Mouse (Mus musculus) heart, embryonic 16.5 days (tissue): ENCODE measurements around the gene Pon3. TPM values are rescaled to one million over a fixed set of nuclear protein-coding genes. Genes with fewer than 3 reads are reported as not detected.

ENCODE experiments used
- ATAC-seq: fragments of 200-750 bp; cut with Nextera tagmentation; replicated peaks from 2 replicates; pipeline ENCODE4 v1.8.0; 2017; ENCODE audit warnings: moderate number of reproducible peaks; ENCODE audit not compliant: insufficient read depth, low FRiP score; ENCODE audit errors: extremely low read depth
- H3K27ac ChIP-seq: fragments of 300-500 bp; sonication (generic); 2 replicates; pipeline ENCODE4 v1.5.1; 2014; ENCODE audit warnings: mild to moderate bottlenecking, low read length, control low read depth, moderate library complexity
- H3K27me3 ChIP-seq: fragments of 300-500 bp; sonication (generic); 2 replicates; pipeline ENCODE4 v1.6.1; 2014; ENCODE audit warnings: low read length, mixed read lengths; ENCODE audit not compliant: control insufficient read depth, insufficient read depth
- H3K36me3 ChIP-seq: fragments of 300-500 bp; sonication (generic); 2 replicates; pipeline ENCODE4 v1.6.1; 2014; ENCODE audit not compliant: control insufficient read depth, insufficient read depth
- H3K4me1 ChIP-seq: fragments of 300-500 bp; sonication (generic); 2 replicates; pipeline ENCODE4 v1.6.1; 2014; ENCODE audit warnings: low read length, mixed read lengths; ENCODE audit not compliant: control insufficient read depth, insufficient read depth
- H3K4me2 ChIP-seq: fragments of 300-500 bp; sonication (generic); 2 replicates; pipeline ENCODE4 v1.6.1; 2014; ENCODE audit warnings: low read depth, mild to moderate bottlenecking, control low read depth, low read length
- H3K4me3 ChIP-seq: fragments of 300-500 bp; sonication (generic); 2 replicates; pipeline ENCODE4 v1.5.1; 2014; ENCODE audit warnings: mild to moderate bottlenecking, control low read depth, low read length
- H3K9ac ChIP-seq: fragments of 300-500 bp; sonication (generic); 2 replicates; pipeline ENCODE4 v1.6.1; 2014; ENCODE audit warnings: low read length, control low read depth
- H3K9me3 ChIP-seq: fragments of 300-500 bp; sonication (generic); replicated peaks from 2 replicates; pipeline ENCODE4 v1.6.1; 2016; ENCODE audit warnings: low read length; ENCODE audit not compliant: control insufficient read depth
- WGBS: fragments of 180-500 bp; shearing (Covaris S2); extraction: QIAGEN DNeasy Blood & Tissue Kit; methylation state at CpG from one replicate; pipeline ENCODE4 v1.1.7; 2014; 5-methylcytosine and 5-hydroxymethylcytosine counted together
- polyA plus RNA-seq: library from polyadenylated mRNA; unstranded; fragments of >200 nt; fragmentation: Nextera tagmentation; extraction: Ambion mirVana; gene quantifications from 2 replicates; pipeline ENCODE4 v1.2.1, GENCODE M21; 2015

Pon3 gene
- 36.8 and 41.9 TPM in 2 replicates for polyA plus RNA-seq

DNA sequence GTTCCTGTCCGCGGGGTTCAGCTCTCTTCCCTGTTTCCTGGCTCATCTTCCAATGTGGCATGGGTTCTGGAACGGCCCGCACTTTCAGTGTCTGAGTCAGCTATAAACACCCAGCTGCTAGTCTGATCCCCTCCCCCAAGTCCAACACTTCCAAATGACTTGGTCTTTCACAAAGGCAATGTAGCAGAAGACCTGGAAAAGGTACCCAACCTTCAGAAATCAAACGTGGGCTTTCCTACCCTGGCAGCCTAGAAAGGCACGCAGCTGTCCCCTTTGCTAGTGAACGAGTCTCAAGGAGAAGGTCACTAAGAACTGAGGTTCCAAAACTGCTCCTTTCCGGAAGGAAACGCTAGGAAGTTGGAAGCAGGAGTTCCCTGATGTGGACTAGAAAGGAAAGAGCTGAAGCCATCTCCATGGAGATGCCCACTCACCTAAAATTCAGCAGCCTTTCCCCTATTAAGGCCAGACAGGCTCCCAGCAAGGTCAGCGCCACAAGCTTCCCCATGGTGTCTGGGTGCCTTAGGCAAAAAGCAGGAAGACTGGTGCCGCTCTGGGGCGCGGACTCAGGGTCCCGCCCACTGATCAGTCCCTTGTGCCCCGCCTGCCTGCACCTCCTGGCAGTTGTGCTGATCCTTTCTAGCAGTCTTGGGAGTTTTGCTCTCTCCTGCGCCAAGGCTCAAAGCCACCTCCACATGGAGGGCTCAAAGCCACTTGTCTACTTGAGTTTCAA is at the start of gene Pon3:
Gene Pon3 (minus strand): TSS at position 565 of the 730 bp plus-strand sequence.
- peak within 1 kb of the TSS; percentile 68 for H3K4me2 ChIP-seq
- H3K9me3 ChIP-seq = no peaks in the 10 kb centered on the region
- H3K27me3 ChIP-seq = no peaks in the 10 kb centered on the region
- H3K9ac ChIP-seq = peak within 1 kb of the TSS; percentile 84
- H3K27ac ChIP-seq = peak within 1 kb of the TSS; percentile 83
- WGBS = 3% methylated on average over 16 of the region's 16 CpGs
- H3K4me1 ChIP-seq = peaks cover 8% of the 10 kb centered on the region
- H3K36me3 ChIP-seq = no peaks in the 10 kb centered on the region; the same call in 1 of the 2 replicates
- peak within 1 kb of the TSS; percentile 76 for H3K4me3 ChIP-seq
- peak; percentile 89 for ATAC-seq

DNA sequence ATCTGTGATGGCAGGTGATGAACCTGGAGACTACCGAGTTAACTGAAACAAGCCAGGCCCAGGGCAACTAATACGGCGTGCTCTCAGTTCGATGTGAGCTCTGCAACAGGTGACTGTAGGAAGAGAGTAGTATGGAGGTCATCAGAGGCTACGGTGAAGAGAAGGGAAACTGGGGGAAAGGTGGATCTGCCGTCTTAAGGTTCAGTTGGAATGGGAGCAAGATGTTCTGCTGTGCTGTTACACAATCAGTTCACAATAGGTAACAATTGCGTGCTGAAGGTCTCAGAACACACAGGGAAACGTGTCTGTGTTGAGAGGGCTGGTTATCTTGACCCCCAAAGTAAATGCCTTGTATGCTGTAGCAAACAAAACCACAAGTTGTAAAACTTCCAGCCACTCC is 48.9 kb upstream of the Pon3 start:
- WGBS = 81% methylated on average over 8 of the region's 8 CpGs
- Histone ChIP-seq H3K4me2 (no peak overlapping the region), H3K27ac (no peak overlapping the region), H3K9me3 (no peaks in the 10 kb centered on the region; the same call in 1 of the 2 replicates), H3K9ac (no peak overlapping the region), H3K36me3 (no peaks in the 10 kb centered on the region), H3K4me3 (no peak overlapping the region), H3K4me1 (peaks cover 2% of the 10 kb centered on the region; the same call in 1 of the 2 replicates), H3K27me3 (no peaks in the 10 kb centered on the region)
- ATAC-seq = no peak

DNA sequence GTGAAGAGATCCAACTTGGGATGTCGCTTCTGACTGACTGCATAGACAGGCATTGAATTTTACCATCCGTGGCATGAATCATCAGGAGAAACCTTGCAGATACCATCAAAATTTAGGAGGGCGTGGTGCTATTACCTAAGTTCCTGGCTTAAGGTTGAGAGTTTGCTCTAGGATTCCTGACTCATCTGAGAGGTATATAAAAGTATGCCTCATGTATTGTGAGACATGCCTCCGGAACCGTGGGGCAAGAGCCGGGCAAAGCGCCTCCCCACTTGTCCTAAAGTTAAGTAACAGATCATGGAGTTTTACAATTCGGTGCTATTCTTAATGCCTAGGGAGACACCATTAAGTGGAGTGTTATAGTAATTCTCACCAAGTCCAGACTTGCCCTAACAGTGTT is 44.5 kb upstream of the Pon3 start:
- Histone ChIP-seq H3K27me3 (no peaks in the 10 kb centered on the region), H3K9me3 (no peaks in the 10 kb centered on the region; the same call in 1 of the 2 replicates), H3K9ac (no peak overlapping the region), H3K4me1 (0 out of 2 replicates have a peak, but pooled peaks cover 6% of the 10 kb centered on the region), H3K4me3 (no peak overlapping the region), H3K4me2 (no peak overlapping the region), H3K27ac (no peak overlapping the region), H3K36me3 (no peaks in the 10 kb centered on the region)
- no peak for ATAC-seq
- 87% methylated on average over 8 of the region's 8 CpGs for WGBS

DNA sequence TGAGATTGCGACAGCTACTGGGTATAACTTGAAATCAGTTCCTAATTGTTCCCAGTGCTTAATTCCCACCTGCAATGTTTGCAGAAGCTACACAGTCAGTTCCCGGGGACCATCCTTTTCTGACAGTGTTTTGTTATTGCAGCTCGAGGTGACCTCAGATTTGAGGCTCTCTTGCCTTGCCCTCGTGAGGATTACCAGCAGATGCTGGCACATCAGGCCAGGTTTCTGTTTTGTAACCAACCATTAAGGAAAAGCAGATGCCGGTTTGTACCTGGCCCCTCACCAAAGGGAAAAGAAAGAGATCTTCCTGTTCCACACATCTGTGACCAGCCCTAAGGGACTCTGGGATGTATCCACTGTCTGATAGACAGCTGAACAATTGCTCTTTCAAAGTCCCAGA is 43.5 kb upstream of the Pon3 start:
- no peak overlapping the region for H3K4me3 ChIP-seq
- H3K4me1 ChIP-seq = 0 out of 2 replicates have a peak, but pooled peaks cover 6% of the 10 kb centered on the region
- no peak overlapping the region for H3K4me2 ChIP-seq
- no peaks in the 10 kb centered on the region; the same call in 1 of the 2 replicates for H3K9me3 ChIP-seq
- H3K27me3 ChIP-seq = no peaks in the 10 kb centered on the region
- no peak overlapping the region for H3K9ac ChIP-seq
- ATAC-seq = no peak
- 72% methylated on average over 5 of the region's 5 CpGs for WGBS
- no peak overlapping the region for H3K27ac ChIP-seq
- no peaks in the 10 kb centered on the region for H3K36me3 ChIP-seq

DNA sequence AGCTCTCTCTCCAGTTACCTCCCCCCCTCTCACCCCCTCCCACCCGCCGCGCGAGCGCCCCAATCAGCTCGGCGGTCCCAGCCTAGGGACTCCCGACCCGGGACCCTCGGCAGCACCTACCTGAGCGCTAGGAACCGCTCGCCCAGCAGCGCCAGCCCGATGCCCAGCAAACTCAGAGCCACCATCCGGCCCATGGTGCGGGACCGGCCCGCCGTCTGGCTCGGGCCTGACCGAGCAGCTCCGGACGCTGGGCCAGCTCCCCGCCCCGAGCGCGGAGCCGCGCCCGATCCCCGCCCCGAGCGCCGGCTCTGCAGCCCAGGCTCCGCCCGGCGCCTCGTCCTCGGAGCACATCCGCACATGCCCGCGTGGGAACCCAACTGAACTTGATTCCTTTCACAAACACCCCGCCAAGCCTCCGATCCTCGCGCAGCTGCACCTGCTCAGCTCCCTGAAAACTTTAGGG is 42.0 kb upstream of the Pon3 start, which contains the start of gene Pon2:
Gene Pon2 (minus strand): TSS at position 364 of the 463 bp plus-strand sequence.
- ATAC-seq = peak; percentile 89
- H3K9me3 ChIP-seq = no peaks in the 10 kb centered on the region
- no peaks in the 10 kb centered on the region for H3K36me3 ChIP-seq
- H3K27me3 ChIP-seq = no peaks in the 10 kb centered on the region
- peak within 1 kb of the TSS; percentile 75 for H3K4me2 ChIP-seq
- H3K4me1 ChIP-seq = 0 out of 2 replicates have a peak, but pooled peaks cover 6% of the 10 kb centered on the region
- WGBS = under 1% methylated on average over 41 of the region's 47 CpGs
- peak within 1 kb of the TSS; percentile 87 for H3K4me3 ChIP-seq
- peak within 1 kb of the TSS; percentile 93 for H3K9ac ChIP-seq
- peak within 1 kb of the TSS; percentile 95 for H3K27ac ChIP-seq

DNA sequence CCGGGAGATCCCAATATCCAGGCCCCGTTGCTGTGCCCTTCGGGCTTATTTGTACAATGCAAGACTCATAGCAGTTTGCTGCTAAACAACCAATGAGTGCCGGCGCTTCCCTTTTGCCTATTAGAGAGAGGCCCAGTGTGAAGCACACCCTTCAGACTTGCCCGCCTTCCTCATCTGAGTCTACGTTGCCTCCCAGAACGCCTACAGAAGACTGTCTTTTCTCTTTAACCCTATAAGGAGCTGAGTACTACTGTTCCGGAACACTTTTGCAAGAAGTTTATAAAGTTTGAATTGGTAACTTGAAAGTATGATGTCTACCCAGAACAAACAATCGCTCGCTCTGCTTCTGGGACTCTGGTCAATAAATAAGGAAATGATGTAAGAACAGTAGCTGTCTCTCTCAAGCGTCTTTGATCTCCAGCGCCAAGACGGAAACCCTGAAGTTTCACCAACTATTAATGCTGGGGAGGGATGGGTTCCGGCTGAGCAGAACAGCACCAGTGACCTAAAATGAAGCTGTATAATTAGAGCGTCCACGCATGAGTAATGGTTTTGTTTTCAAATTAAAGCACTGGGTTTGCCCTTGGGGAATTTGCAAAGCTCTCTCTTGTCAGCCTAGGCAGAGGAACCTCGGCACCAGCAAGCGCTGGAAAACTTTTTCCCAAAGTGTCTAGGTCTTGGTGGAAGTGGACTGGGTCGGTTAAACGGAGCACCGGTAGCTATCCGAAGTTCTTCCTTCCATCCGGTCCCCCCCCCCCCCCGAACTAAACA is 41.4 kb upstream of the Pon3 start:
- H3K27ac ChIP-seq = peak overlapping the region; percentile 95
- H3K36me3 ChIP-seq = no peaks in the 10 kb centered on the region
- H3K4me3 ChIP-seq = peak overlapping the region; percentile 87
- peak; percentile 66 for ATAC-seq
- no peaks in the 10 kb centered on the region for H3K9me3 ChIP-seq
- no peaks in the 10 kb centered on the region for H3K27me3 ChIP-seq
- H3K9ac ChIP-seq = peak overlapping the region; percentile 93
- 6% methylated on average over 24 of the region's 25 CpGs for WGBS
- H3K4me2 ChIP-seq = peak overlapping the region; percentile 75
- 0 out of 2 replicates have a peak, but pooled peaks cover 6% of the 10 kb centered on the region for H3K4me1 ChIP-seq

DNA sequence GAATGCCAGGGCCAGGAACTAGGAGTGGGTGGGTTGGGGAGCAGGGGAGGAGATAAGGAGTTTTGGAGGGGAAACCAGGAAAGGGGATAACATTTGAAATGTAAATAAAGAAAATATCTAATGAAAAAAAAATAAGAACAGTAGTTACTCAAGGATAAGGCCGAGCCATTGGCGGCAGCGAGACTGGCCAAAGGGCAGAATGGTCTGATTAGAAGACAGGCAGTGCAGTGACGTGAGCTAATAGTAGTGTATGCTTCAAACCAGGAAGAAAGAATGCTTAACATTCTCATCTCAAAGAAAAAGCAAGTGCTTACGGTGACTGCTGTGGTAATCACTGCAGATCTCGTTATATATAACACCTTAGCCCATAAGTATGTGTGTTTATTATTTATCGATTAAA is 40.0 kb upstream of the Pon3 start:
- Histone ChIP-seq H3K27ac (no peak overlapping the region), H3K36me3 (0 out of 2 replicates have a peak, but pooled peaks cover 5% of the 10 kb centered on the region), H3K9me3 (no peaks in the 10 kb centered on the region), H3K4me3 (no peak overlapping the region), H3K4me1 (0 out of 2 replicates have a peak, but pooled peaks cover 6% of the 10 kb centered on the region), H3K27me3 (no peaks in the 10 kb centered on the region), H3K9ac (no peak overlapping the region), H3K4me2 (no peak overlapping the region)
- 90% methylated on average over 7 of the region's 7 CpGs for WGBS
- ATAC-seq = no peak

DNA sequence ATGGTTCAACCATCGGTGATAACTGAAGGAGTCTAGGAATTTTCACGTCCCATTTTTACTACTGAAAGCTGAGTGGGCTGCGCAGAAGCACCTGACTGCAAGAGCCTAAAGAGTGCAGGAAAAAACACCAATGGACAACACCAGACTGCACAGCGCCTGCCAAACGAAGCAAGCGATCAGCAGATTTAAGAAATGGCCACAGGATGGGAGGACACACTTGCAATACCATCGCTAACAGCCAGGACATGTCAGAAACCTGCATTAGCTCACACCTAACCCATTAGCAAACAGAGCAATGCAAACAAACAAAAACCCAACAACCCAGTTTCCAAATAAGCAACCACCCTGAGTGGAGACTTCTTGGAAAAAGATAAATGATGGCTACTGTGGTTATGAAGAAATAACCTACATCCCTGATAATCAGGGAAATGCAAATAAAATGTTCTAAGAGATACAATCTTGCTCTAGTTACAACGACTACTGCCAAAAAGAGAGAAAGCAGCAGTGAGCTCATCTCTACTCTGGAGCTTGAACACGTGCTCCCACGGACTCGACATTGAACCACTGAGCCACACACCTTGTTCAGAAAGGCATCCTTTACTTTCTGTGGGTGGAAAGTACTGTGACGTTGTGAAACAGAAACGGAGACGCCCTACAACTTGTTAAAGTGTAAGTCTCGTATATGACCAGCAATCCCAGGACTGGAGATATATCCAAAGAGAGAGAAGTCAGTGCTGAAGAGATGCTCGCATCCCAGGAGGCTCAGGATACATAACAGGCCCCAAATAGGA is 38.8 kb upstream of the Pon3 start:
- H3K4me2 ChIP-seq = no peak overlapping the region
- no peak for ATAC-seq
- H3K4me1 ChIP-seq = 0 out of 2 replicates have a peak, but pooled peaks cover 6% of the 10 kb centered on the region
- H3K9ac ChIP-seq = no peak overlapping the region
- H3K27ac ChIP-seq = no peak overlapping the region
- no peak overlapping the region for H3K4me3 ChIP-seq
- 0 out of 2 replicates have a peak, but pooled peaks cover 8% of the 10 kb centered on the region for H3K36me3 ChIP-seq
- no peaks in the 10 kb centered on the region for H3K9me3 ChIP-seq
- H3K27me3 ChIP-seq = no peaks in the 10 kb centered on the region
- 91% methylated on average over 16 of the region's 16 CpGs for WGBS
